Mouse (Mus musculus): ENCODE results near the gene Ldb3. TPM values are rescaled to one million over a fixed set of nuclear protein-coding genes. Genes with fewer than 3 reads are reported as not detected.

The Ldb3 gene
- polyA plus RNA-seq, 1 experiment from 2014 or later: 0.56 TPM

GRCm38 (mm10) chr14:34517959-34518544 is 70.4 kb downstream of the Ldb3 start:
- H3K36me3 ChIP-seq: no peaks in the 10 kb centered on the region
- WGBS: 90% methylated on average over 8 of the region's 8 CpGs
- H3K27ac ChIP-seq: no peak overlapping the region
- no peak overlapping the region for H3K4me3 ChIP-seq
- no peaks in the 10 kb centered on the region for H3K4me1 ChIP-seq (replicated peaks)
- ATAC-seq (ENCODE audit: low FRiP score): no peak
- no peak overlapping the region for H3K4me2 ChIP-seq
- no peaks in the 10 kb centered on the region for H3K27me3 ChIP-seq
- no peaks in the 10 kb centered on the region for H3K9me3 ChIP-seq
- H3K9ac ChIP-seq: no peak overlapping the region

- Histone ChIP-seq H3K27me3 (no peaks in the 10 kb centered on the region), H3K4me2 (no peak overlapping the region), H3K9ac (no peak overlapping the region), H3K9me3 (no peaks in the 10 kb centered on the region), H3K4me1 (replicated peaks) (no peaks in the 10 kb centered on the region), H3K27ac (no peak overlapping the region), H3K4me3 (no peak overlapping the region), H3K36me3 (no peaks in the 10 kb centered on the region)
- WGBS: 91% methylated on average over 10 of the region's 10 CpGs
- no peak for ATAC-seq (ENCODE audit: low FRiP score)
These were observed 71.4 kb downstream of the Ldb3 start for GRCm38 (mm10) chr14:34516960-34517577.

- Histone ChIP-seq H3K4me2 (no peak overlapping the region), H3K9ac (no peak overlapping the region), H3K27ac (no peak overlapping the region), H3K4me1 (replicated peaks) (no peaks in the 10 kb centered on the region), H3K27me3 (no peaks in the 10 kb centered on the region), H3K36me3 (no peaks in the 10 kb centered on the region), H3K4me3 (no peak overlapping the region), H3K9me3 (no peaks in the 10 kb centered on the region)
- 88% methylated on average over 5 of the region's 5 CpGs for WGBS
- no peak for ATAC-seq (ENCODE audit: low FRiP score)
These were observed 72.6 kb downstream of the Ldb3 start for GRCm38 (mm10) chr14:34515860-34516259.

GRCm38 (mm10) chr14:34514120-34514519 is 74.4 kb downstream of the Ldb3 start:
- no peaks in the 10 kb centered on the region for H3K9me3 ChIP-seq
- H3K27me3 ChIP-seq: no peaks in the 10 kb centered on the region
- no peak overlapping the region for H3K4me3 ChIP-seq
- H3K36me3 ChIP-seq: no peaks in the 10 kb centered on the region
- 52% methylated on average over 6 of the region's 6 CpGs for WGBS
- no peak overlapping the region for H3K9ac ChIP-seq
- H3K4me2 ChIP-seq: no peak overlapping the region
- H3K27ac ChIP-seq: no peak overlapping the region
- 0 out of 2 replicates have a peak, but pooled peaks cover under 1% of the 10 kb centered on the region for H3K4me1 ChIP-seq (replicated peaks)
- no peak for ATAC-seq (ENCODE audit: low FRiP score)

- WGBS: 85% methylated on average over 4 of the region's 4 CpGs
- Histone ChIP-seq H3K27me3 (no peaks in the 10 kb centered on the region), H3K4me3 (no peak overlapping the region), H3K27ac (no peak overlapping the region), H3K4me1 (replicated peaks) (peaks cover 14% of the 10 kb centered on the region), H3K4me2 (no peak overlapping the region), H3K9ac (no peak overlapping the region), H3K36me3 (no peaks in the 10 kb centered on the region), H3K9me3 (no peaks in the 10 kb centered on the region)
- ATAC-seq (ENCODE audit: low FRiP score): no peak
These were observed 75.9 kb downstream of the Ldb3 start for GRCm38 (mm10) chr14:34512602-34513001.

GRCm38 (mm10) chr14:34511901-34512300 is 76.6 kb downstream of the Ldb3 start:
- no peak overlapping the region for H3K4me2 ChIP-seq
- no peak overlapping the region for H3K4me3 ChIP-seq
- no peaks in the 10 kb centered on the region for H3K9me3 ChIP-seq
- H3K4me1 ChIP-seq (replicated peaks): peaks cover 14% of the 10 kb centered on the region
- no peaks in the 10 kb centered on the region for H3K36me3 ChIP-seq
- no peak for ATAC-seq (ENCODE audit: low FRiP score)
- H3K27ac ChIP-seq: no peak overlapping the region
- no peaks in the 10 kb centered on the region for H3K27me3 ChIP-seq
- H3K9ac ChIP-seq: no peak overlapping the region
- WGBS: 80% methylated on average over 11 of the region's 11 CpGs

- no peak overlapping the region for H3K4me2 ChIP-seq
- no peak for ATAC-seq (ENCODE audit: low FRiP score)
- no peak overlapping the region for H3K4me3 ChIP-seq
- H3K9me3 ChIP-seq: no peaks in the 10 kb centered on the region
- H3K27me3 ChIP-seq: 0 out of 2 replicates have a peak, but pooled peaks cover 5% of the 10 kb centered on the region
- H3K27ac ChIP-seq: no peak overlapping the region
- no peaks in the 10 kb centered on the region for H3K36me3 ChIP-seq
- H3K4me1 ChIP-seq (replicated peaks): peaks cover 16% of the 10 kb centered on the region
- no peak overlapping the region for H3K9ac ChIP-seq
- WGBS: 57% methylated on average over 7 of the region's 7 CpGs
These were observed 79.5 kb downstream of the Ldb3 start for GRCm38 (mm10) chr14:34508842-34509439.

- no peak overlapping the region for H3K4me2 ChIP-seq
- no peak overlapping the region for H3K27ac ChIP-seq
- H3K9me3 ChIP-seq: no peaks in the 10 kb centered on the region
- no peak overlapping the region for H3K4me3 ChIP-seq
- no peak overlapping the region for H3K9ac ChIP-seq
- 0 out of 2 replicates have a peak, but pooled peaks cover 5% of the 10 kb centered on the region for H3K27me3 ChIP-seq
- no peak for ATAC-seq (ENCODE audit: low FRiP score)
- 31% methylated on average over 4 of the region's 4 CpGs for WGBS
- no peaks in the 10 kb centered on the region for H3K36me3 ChIP-seq
- peaks cover 19% of the 10 kb centered on the region for H3K4me1 ChIP-seq (replicated peaks)
These were observed 80.2 kb downstream of the Ldb3 start for GRCm38 (mm10) chr14:34508187-34508840.

GRCm38 (mm10) chr14:34505309-34505708 is 83.2 kb downstream of the Ldb3 start:
- Histone ChIP-seq H3K9me3 (no peaks in the 10 kb centered on the region), H3K4me1 (replicated peaks) (peaks cover 30% of the 10 kb centered on the region), H3K27me3 (0 out of 2 replicates have a peak, but pooled peaks cover 5% of the 10 kb centered on the region), H3K36me3 (no peaks in the 10 kb centered on the region), H3K9ac (no peak overlapping the region), H3K27ac (no peak overlapping the region), H3K4me2 (no peak overlapping the region), H3K4me3 (no peak overlapping the region)
- ATAC-seq (ENCODE audit: low FRiP score): no peak
- 85% methylated on average over 7 of the region's 7 CpGs for WGBS

GRCm38 (mm10) chr14:34504377-34504776 is 84.1 kb downstream of the Ldb3 start:
- Histone ChIP-seq H3K27ac (no peak overlapping the region), H3K4me3 (no peak overlapping the region), H3K4me2 (no peak overlapping the region), H3K9me3 (no peaks in the 10 kb centered on the region), H3K4me1 (replicated peaks) (peaks cover 40% of the 10 kb centered on the region), H3K9ac (no peak overlapping the region), H3K36me3 (no peaks in the 10 kb centered on the region), H3K27me3 (0 out of 2 replicates have a peak, but pooled peaks cover 5% of the 10 kb centered on the region)
- 92% methylated on average over 5 of the region's 5 CpGs for WGBS
- no peak for ATAC-seq (ENCODE audit: low FRiP score)

- Histone ChIP-seq H3K4me3 (peak overlapping the region; percentile 88; the same call in 1 of the 2 replicates), H3K4me2 (peak overlapping the region; percentile 73), H3K36me3 (no peaks in the 10 kb centered on the region), H3K27ac (no peak overlapping the region), H3K9ac (no peak overlapping the region), H3K27me3 (0 out of 2 replicates have a peak, but pooled peaks cover 5% of the 10 kb centered on the region), H3K9me3 (no peaks in the 10 kb centered on the region), H3K4me1 (replicated peaks) (peaks cover 41% of the 10 kb centered on the region)
- 33% methylated on average over 6 of the region's 6 CpGs for WGBS
- ATAC-seq (ENCODE audit: low FRiP score): no peak
These were observed 84.7 kb downstream of the Ldb3 start for GRCm38 (mm10) chr14:34503759-34504158.

- WGBS: 12% methylated on average over 15 of the region's 15 CpGs
- Histone ChIP-seq H3K27me3 (0 out of 2 replicates have a peak, but pooled peaks cover 5% of the 10 kb centered on the region), H3K4me2 (peak within 1 kb of the TSS; percentile 73), H3K4me3 (peak within 1 kb of the TSS; percentile 88), H3K4me1 (replicated peaks) (peaks cover 41% of the 10 kb centered on the region), H3K9ac (peak within 1 kb of the TSS; percentile 93), H3K27ac (peak within 1 kb of the TSS; percentile 97), H3K36me3 (no peaks in the 10 kb centered on the region), H3K9me3 (no peaks in the 10 kb centered on the region)
- no peak; the same call in 1 of the 2 replicates for ATAC-seq (ENCODE audit: low FRiP score)
These were observed 85.2 kb downstream of the Ldb3 start, which contains the start of gene Bmpr1a for GRCm38 (mm10) chr14:34503325-34503647. Bmpr1a (minus strand) TSS chr14:34503341.

Data from hindbrain, embryonic 13.5 days (tissue).